Mouse (Mus musculus) stomach, embryonic 15.5 days (tissue): Measurements from ENCODE around the gene Ctsc. TPM values are rescaled to one million over a fixed set of nuclear protein-coding genes. Genes with fewer than 3 reads are reported as not detected.
A peak's percentile ranks its signal among the peaks of the same experiment; 100 is the strongest.

Source experiments
- ATAC-seq: fragments of 200-750 bp; cut with Nextera tagmentation; 2 replicates; pipeline ENCODE4 v1.8.0; 2017; ENCODE audit warnings: low read depth, moderate number of reproducible peaks, moderate TSS enrichment; ENCODE audit not compliant: insufficient read depth, low FRiP score
- H3K27ac ChIP-seq: fragments of 300-500 bp; sonication (generic); 2 replicates; pipeline ENCODE4 v1.5.1; 2015; ENCODE audit warnings: mild to moderate bottlenecking, inconsistent platforms
- H3K27me3 ChIP-seq: fragments of 300-500 bp; sonication (generic); replicated peaks from 2 replicates; pipeline ENCODE4 v1.6.1; 2015; ENCODE audit warnings: inconsistent platforms
- H3K36me3 ChIP-seq: fragments of 300-500 bp; sonication (generic); 2 replicates; pipeline ENCODE4 v1.6.1; 2015; ENCODE audit warnings: inconsistent platforms
- H3K4me1 ChIP-seq: fragments of 300-500 bp; sonication (generic); 2 replicates; pipeline ENCODE4 v1.6.1; 2015; ENCODE audit warnings: inconsistent platforms
- H3K4me2 ChIP-seq: fragments of 300-500 bp; sonication (generic); 2 replicates; pipeline ENCODE4 v1.6.1; 2015; ENCODE audit warnings: mild to moderate bottlenecking, inconsistent platforms
- H3K4me3 ChIP-seq: fragments of 300-500 bp; sonication (generic); replicated peaks from 2 replicates; pipeline ENCODE4 v1.5.1; 2015; ENCODE audit warnings: inconsistent platforms
- H3K9ac ChIP-seq: fragments of 300-500 bp; sonication (generic); 2 replicates; pipeline ENCODE4 v1.6.1; 2015; ENCODE audit warnings: inconsistent platforms
- H3K9me3 ChIP-seq: fragments of 300-500 bp; sonication (generic); 2 replicates; pipeline ENCODE4 v1.6.1; 2016; ENCODE audit warnings: inconsistent platforms
- WGBS: fragments of 180-500 bp; shearing (Covaris S2); methylation state at CpG from one replicate; pipeline ENCODE4 v1.1.7; 2015; 5-methylcytosine and 5-hydroxymethylcytosine counted together
- polyA plus RNA-seq: library from polyadenylated mRNA; unstranded; fragments of >200 nt; fragmentation: Nextera tagmentation; extraction: Ambion mirVana; gene quantifications from 2 replicates; pipeline ENCODE4 v1.2.1, GENCODE M21; 2015

Gene Ctsc
- polyA plus RNA-seq, 1 experiment from 2014 or later: 114 TPM

DNA sequence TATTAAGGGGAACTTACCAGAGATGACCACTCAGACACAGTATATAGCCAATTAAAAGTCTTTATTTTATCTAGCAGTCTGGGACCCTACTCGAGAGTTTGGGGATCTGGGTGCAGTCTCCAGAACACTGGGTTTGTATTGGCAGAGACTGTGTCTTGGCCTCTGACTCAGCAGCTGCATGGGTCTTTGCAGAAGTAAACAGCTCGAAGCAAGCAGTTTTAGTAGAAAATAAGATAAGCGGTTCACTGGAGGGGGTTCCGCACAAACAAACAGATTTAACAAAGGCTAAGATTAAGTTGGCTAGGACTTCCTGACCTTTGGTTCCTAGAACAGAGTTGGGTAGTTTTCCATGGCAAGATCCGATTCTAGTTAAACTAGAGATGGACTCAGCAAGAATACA is 13.0 kb upstream of the Ctsc start:
- H3K36me3 ChIP-seq: no peaks in the 10 kb centered on the region
- H3K4me3 ChIP-seq: no peak overlapping the region
- ATAC-seq: no peak
- WGBS: 63% methylated on average over 5 of the region's 5 CpGs
- H3K27ac ChIP-seq: no peak overlapping the region
- no peaks in the 10 kb centered on the region for H3K9me3 ChIP-seq
- no peaks in the 10 kb centered on the region for H3K4me1 ChIP-seq
- no peak overlapping the region for H3K9ac ChIP-seq
- no peaks in the 10 kb centered on the region for H3K27me3 ChIP-seq
- no peak overlapping the region for H3K4me2 ChIP-seq

DNA sequence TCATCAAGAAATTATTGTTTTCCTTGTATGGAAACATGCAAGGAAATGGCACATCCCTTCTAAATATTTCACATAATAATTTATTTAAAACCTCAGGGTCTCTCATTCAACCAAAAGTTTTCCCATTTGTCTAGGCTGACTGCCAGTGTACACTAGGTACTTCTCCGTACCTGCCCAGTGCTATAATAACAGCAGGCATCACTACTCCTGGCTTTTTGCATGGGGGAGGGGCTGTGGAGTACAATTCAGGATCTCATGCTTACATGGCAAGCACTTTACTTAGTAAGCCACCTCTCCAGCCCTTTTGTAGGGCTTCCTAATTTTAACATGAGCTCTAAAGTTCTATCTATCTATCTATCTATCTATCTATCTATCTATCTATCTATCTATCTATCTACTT is 8.0 kb upstream of the Ctsc start:
- Histone ChIP-seq H3K4me3 (no peak overlapping the region), H3K36me3 (no peaks in the 10 kb centered on the region), H3K4me2 (no peak overlapping the region), H3K9ac (no peak overlapping the region), H3K4me1 (0 out of 2 replicates have a peak, but pooled peaks cover 5% of the 10 kb centered on the region), H3K9me3 (no peaks in the 10 kb centered on the region), H3K27me3 (no peaks in the 10 kb centered on the region), H3K27ac (no peak overlapping the region)
- ATAC-seq: no peak
- WGBS: 76% methylated on average over 1 of the region's 1 CpGs

GRCm38 (mm10) chr7:88271531-88271930 is 6.4 kb upstream of the Ctsc start:
- ATAC-seq: peak; percentile 73; the same call in 1 of the 2 replicates
- H3K27ac ChIP-seq: peak overlapping the region; percentile 65
- no peaks in the 10 kb centered on the region for H3K9me3 ChIP-seq
- H3K4me1 ChIP-seq: 0 out of 2 replicates have a peak, but pooled peaks cover 5% of the 10 kb centered on the region
- 32% methylated on average over 2 of the region's 2 CpGs for WGBS
- no peak overlapping the region for H3K9ac ChIP-seq
- H3K4me2 ChIP-seq: no peak overlapping the region
- H3K36me3 ChIP-seq: no peaks in the 10 kb centered on the region
- no peak overlapping the region for H3K4me3 ChIP-seq
- no peaks in the 10 kb centered on the region for H3K27me3 ChIP-seq

GRCm38 (mm10) chr7:88276914-88277765 is 745 bp upstream of the Ctsc start:
- 44% methylated on average over 7 of the region's 7 CpGs for WGBS
- Histone ChIP-seq H3K36me3 (no peaks in the 10 kb centered on the region), H3K9me3 (no peaks in the 10 kb centered on the region), H3K4me1 (no peaks in the 10 kb centered on the region), H3K4me2 (peak overlapping the region; percentile 92), H3K27ac (peak overlapping the region; percentile 91), H3K9ac (no peak overlapping the region), H3K4me3 (peak overlapping the region; percentile 65), H3K27me3 (no peaks in the 10 kb centered on the region)
- no peak for ATAC-seq

DNA sequence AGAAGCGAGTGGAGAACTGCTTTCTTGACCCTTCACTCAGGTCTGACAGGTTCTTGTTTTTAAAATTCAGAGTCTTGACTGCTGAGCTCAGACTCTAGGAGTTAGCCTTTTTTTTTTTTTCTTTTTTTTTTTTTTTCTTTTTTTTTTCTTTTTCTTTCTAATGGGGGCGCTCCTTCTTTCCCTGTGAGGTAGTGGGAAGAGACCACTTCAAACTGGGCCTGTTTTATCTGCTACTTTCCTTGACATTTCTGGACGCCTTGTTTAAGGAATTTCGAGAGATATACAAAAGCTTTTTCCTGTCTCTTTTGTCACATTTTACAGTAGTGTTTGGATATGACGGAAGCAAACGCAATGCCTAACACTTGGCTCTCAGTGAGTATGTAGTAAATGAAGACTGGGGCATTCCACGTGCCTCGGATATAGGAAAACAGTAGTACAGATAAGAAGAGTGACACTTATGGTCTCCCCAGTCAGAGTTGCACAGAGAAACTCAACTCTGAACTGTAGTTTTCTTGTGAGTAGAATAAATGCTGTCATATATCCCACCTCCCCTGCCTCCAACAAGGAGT is 827 bp downstream of the Ctsc start:
- Histone ChIP-seq H3K4me1 (no peaks in the 10 kb centered on the region), H3K9me3 (no peaks in the 10 kb centered on the region), H3K4me2 (peak overlapping the region; percentile 92), H3K4me3 (peak overlapping the region; percentile 65), H3K36me3 (no peaks in the 10 kb centered on the region), H3K27me3 (no peaks in the 10 kb centered on the region), H3K9ac (peak overlapping the region; percentile 76; the same call in 1 of the 2 replicates), H3K27ac (peak overlapping the region; percentile 91; the same call in 1 of the 2 replicates)
- WGBS: 20% methylated on average over 8 of the region's 8 CpGs
- no peak for ATAC-seq

DNA sequence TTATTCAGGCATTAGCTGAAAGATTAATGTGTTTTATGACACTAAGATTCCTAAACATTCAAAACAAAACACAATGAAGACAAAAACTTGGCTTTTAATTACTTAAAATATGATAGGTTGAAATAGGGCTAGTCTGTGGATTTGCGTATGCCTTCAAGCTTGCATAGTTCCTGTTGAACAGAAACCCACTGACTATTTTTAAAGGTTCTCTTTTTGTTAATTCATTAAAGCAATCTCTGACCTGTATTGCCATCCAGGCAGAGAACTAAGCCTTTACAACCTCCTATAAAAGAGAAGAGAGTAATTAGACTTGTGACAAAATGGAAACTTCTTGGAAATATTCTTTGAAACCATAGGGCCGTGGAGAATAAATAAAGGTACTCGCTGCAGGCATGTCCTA is 7.4 kb downstream of the Ctsc start:
- no peaks in the 10 kb centered on the region for H3K9me3 ChIP-seq
- H3K36me3 ChIP-seq: no peaks in the 10 kb centered on the region
- H3K27ac ChIP-seq: no peak overlapping the region
- 86% methylated on average over 3 of the region's 3 CpGs for WGBS
- H3K27me3 ChIP-seq: no peaks in the 10 kb centered on the region
- H3K4me2 ChIP-seq: no peak overlapping the region
- ATAC-seq: no peak
- no peaks in the 10 kb centered on the region for H3K4me1 ChIP-seq
- no peak overlapping the region for H3K4me3 ChIP-seq
- no peak overlapping the region for H3K9ac ChIP-seq

GRCm38 (mm10) chr7:88291036-88291435 is 13.2 kb downstream of the Ctsc start:
- Histone ChIP-seq H3K9ac (no peak overlapping the region), H3K27ac (no peak overlapping the region), H3K4me3 (no peak overlapping the region), H3K36me3 (no peaks in the 10 kb centered on the region), H3K4me2 (no peak overlapping the region), H3K4me1 (no peaks in the 10 kb centered on the region), H3K9me3 (no peaks in the 10 kb centered on the region), H3K27me3 (no peaks in the 10 kb centered on the region)
- 74% methylated on average over 2 of the region's 2 CpGs for WGBS
- no peak for ATAC-seq

GRCm38 (mm10) chr7:88292044-88292443 is 14.2 kb downstream of the Ctsc start:
- WGBS: 44% methylated on average over 2 of the region's 2 CpGs
- Histone ChIP-seq H3K36me3 (no peaks in the 10 kb centered on the region), H3K9me3 (no peaks in the 10 kb centered on the region), H3K4me2 (no peak overlapping the region), H3K27ac (no peak overlapping the region), H3K9ac (no peak overlapping the region), H3K4me1 (no peaks in the 10 kb centered on the region), H3K27me3 (no peaks in the 10 kb centered on the region), H3K4me3 (no peak overlapping the region)
- no peak for ATAC-seq

DNA sequence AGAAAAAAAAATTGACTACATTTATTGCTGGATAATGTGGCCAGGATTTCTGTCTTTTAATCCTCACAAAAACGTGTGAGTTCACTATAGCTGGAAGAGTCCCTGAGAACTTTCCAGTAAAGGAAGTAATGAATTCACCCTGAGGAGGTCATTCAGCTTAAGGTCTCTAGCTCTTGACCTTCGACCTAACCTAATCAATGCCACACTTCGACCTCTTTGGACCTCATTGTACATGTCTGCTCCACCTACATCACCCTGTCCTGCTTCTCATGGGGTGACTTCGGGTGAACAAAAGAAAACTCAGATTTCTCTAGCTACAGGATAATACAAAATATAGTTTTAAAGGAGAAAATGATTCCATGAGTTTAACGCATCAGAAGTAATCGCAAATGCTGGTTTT is 16.0 kb downstream of the Ctsc start:
- no peaks in the 10 kb centered on the region for H3K36me3 ChIP-seq
- 68% methylated on average over 6 of the region's 6 CpGs for WGBS
- H3K4me2 ChIP-seq: no peak overlapping the region
- no peak overlapping the region for H3K9ac ChIP-seq
- no peak for ATAC-seq
- no peaks in the 10 kb centered on the region for H3K9me3 ChIP-seq
- H3K4me3 ChIP-seq: no peak overlapping the region
- H3K4me1 ChIP-seq: no peaks in the 10 kb centered on the region
- H3K27me3 ChIP-seq: no peaks in the 10 kb centered on the region
- H3K27ac ChIP-seq: no peak overlapping the region

GRCm38 (mm10) chr7:88295989-88296388 is 18.1 kb downstream of the Ctsc start:
- no peak for ATAC-seq
- Histone ChIP-seq H3K9me3 (no peaks in the 10 kb centered on the region), H3K4me2 (no peak overlapping the region), H3K4me3 (no peak overlapping the region), H3K36me3 (no peaks in the 10 kb centered on the region), H3K4me1 (no peaks in the 10 kb centered on the region), H3K27me3 (no peaks in the 10 kb centered on the region), H3K9ac (no peak overlapping the region), H3K27ac (no peak overlapping the region)
- 80% methylated on average over 1 of the region's 1 CpGs for WGBS

DNA sequence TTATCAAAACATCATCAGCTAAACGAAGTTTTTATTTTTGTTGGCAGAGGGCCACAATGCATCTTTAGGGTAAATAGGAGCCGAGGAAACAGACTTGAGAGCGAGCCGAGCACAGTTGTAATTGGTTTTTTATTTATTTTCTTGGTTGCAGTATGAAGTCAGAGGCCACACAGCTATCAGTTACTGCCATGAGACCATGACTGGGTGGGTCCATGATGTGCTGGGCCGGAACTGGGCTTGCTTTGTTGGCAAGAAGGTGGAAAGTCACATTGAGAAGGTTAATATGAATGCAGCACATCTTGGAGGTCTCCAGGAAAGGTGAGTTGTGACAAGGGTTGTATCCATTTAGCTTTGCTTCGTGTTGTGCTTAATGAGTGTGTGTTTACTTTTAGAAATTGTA is 19.0 kb downstream of the Ctsc start:
- H3K9me3 ChIP-seq: no peaks in the 10 kb centered on the region
- no peak overlapping the region for H3K27ac ChIP-seq
- WGBS: 68% methylated on average over 6 of the region's 6 CpGs
- no peaks in the 10 kb centered on the region for H3K27me3 ChIP-seq
- H3K36me3 ChIP-seq: no peaks in the 10 kb centered on the region
- H3K4me2 ChIP-seq: no peak overlapping the region
- no peak for ATAC-seq
- H3K4me3 ChIP-seq: no peak overlapping the region
- H3K9ac ChIP-seq: no peak overlapping the region
- no peaks in the 10 kb centered on the region for H3K4me1 ChIP-seq

GRCm38 (mm10) chr7:88305750-88306149 is 27.9 kb downstream of the Ctsc start:
- Histone ChIP-seq H3K36me3 (no peaks in the 10 kb centered on the region), H3K9me3 (no peaks in the 10 kb centered on the region), H3K4me3 (no peak overlapping the region), H3K4me2 (no peak overlapping the region), H3K27me3 (no peaks in the 10 kb centered on the region), H3K9ac (no peak overlapping the region), H3K27ac (no peak overlapping the region), H3K4me1 (no peaks in the 10 kb centered on the region)
- no peak for ATAC-seq
- WGBS: 77% methylated on average over 4 of the region's 4 CpGs
